Mouse (Mus musculus) stomach, postnatal 0 days (tissue): Measurements from ENCODE around the gene Flad1. TPM values are rescaled to one million over a fixed set of nuclear protein-coding genes. Genes with fewer than 3 reads are reported as not detected.

Source experiments
- ATAC-seq: fragments of 200-750 bp; cut with Nextera tagmentation; 2 replicates; pipeline ENCODE4 v1.8.0; 2017; ENCODE audit not compliant: low FRiP score, low TSS enrichment
- DNase-seq: peaks from one replicate; pipeline ENCODE4 v3.0.0-alpha.2; 2016; ENCODE audit warnings: low spot score
- H3K27ac ChIP-seq: fragments of 300-500 bp; sonication (generic); replicated peaks from 2 replicates; pipeline ENCODE4 v1.5.1; 2014; ENCODE audit warnings: mild to moderate bottlenecking, control low read depth
- H3K27me3 ChIP-seq: fragments of 300-500 bp; sonication (generic); 2 replicates; pipeline ENCODE4 v1.6.1; 2014; ENCODE audit warnings: low read length; ENCODE audit not compliant: control insufficient read depth, insufficient read depth
- H3K36me3 ChIP-seq: fragments of 300-500 bp; sonication (generic); 2 replicates; pipeline ENCODE4 v1.6.1; 2014; ENCODE audit warnings: low read length, mixed read lengths; ENCODE audit not compliant: control insufficient read depth, insufficient read depth
- H3K4me1 ChIP-seq: fragments of 300-500 bp; sonication (generic); replicated peaks from 2 replicates; pipeline ENCODE4 v1.6.1; 2014; ENCODE audit warnings: antibody characterized with exemption; ENCODE audit not compliant: control insufficient read depth, insufficient read depth
- H3K4me2 ChIP-seq: fragments of 300-500 bp; sonication (generic); replicated peaks from 2 replicates; pipeline ENCODE4 v1.6.1; 2014; ENCODE audit warnings: low read depth, mild to moderate bottlenecking, control low read depth, moderate library complexity
- H3K4me3 ChIP-seq: fragments of 300-500 bp; sonication (generic); 2 replicates; pipeline ENCODE4 v1.5.1; 2014; ENCODE audit warnings: low read depth, low read length, control low read depth
- H3K9ac ChIP-seq: fragments of 300-500 bp; sonication (generic); 2 replicates; pipeline ENCODE4 v1.6.1; 2014; ENCODE audit warnings: mild to moderate bottlenecking, low read length, control low read depth, mixed read lengths
- H3K9me3 ChIP-seq: fragments of 300-500 bp; sonication (generic); 2 replicates; pipeline ENCODE4 v1.6.1; 2016; ENCODE audit warnings: low read length; ENCODE audit not compliant: control insufficient read depth
- CTCF ChIP-seq: IDR thresholded peaks from 2 replicates; pipeline ENCODE4 v1.5.1; 2016; ENCODE audit warnings: antibody characterized with exemption, low read depth, mild to moderate bottlenecking, moderate library complexity
- EP300 ChIP-seq: optimal IDR thresholded peaks from 2 replicates; pipeline ENCODE3; 2016; ENCODE audit warnings: antibody characterized with exemption
- WGBS: fragments of 180-500 bp; shearing (Covaris S2); extraction: QIAGEN DNeasy Blood & Tissue Kit; methylation state at CpG from one replicate; pipeline ENCODE4 v1.1.7; 2014; 5-methylcytosine and 5-hydroxymethylcytosine counted together
- polyA plus RNA-seq: library from polyadenylated mRNA; unstranded; fragments of >200 nt; fragmentation: Nextera tagmentation; extraction: Ambion mirVana; gene quantifications from 2 replicates; pipeline ENCODE4 v1.2.1, GENCODE M21; 2015

The Flad1 gene
- polyA plus RNA-seq, 1 experiment from 2014 or later = 20.9 TPM

DNA sequence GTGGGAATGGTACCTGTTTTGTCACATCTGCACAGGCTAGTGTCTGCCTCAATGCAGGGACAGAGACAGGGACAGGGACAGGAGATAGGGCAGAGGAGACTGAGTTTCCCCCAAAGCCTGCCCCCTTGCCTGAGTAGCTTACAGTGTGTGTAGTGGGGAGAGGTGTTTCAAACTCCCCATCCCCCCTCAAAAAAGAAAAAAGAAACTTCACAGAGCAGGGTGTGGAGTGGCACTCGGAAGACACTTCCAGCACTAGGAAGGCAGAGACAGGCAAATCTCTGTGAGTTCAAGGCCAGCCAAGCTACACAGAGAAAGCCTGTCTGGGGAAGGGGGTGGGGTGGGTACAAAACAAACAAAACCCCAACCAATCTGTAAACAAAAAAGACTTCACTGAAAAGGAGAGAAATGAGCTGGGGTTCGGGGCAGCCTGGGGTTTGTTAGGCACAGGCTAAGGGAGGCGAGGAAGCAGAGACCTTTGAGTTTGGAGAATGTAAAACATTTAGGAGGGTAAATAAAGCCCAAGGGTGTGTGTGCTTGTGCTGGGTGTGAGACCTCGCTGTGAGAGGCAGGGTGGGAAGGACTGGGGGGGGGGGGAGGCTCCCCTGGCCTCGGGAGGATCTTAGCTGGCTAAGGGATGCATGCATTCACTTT lies 38.0 kb downstream of the Flad1 start:
- Histone ChIP-seq H3K4me3 (no peak overlapping the region), H3K9me3 (no peaks in the 10 kb centered on the region), H3K4me1 (peaks cover 4% of the 10 kb centered on the region), H3K36me3 (no peaks in the 10 kb centered on the region), H3K9ac (no peak overlapping the region), H3K27me3 (no peaks in the 10 kb centered on the region), H3K27ac (no peak overlapping the region), H3K4me2 (no peak overlapping the region)
- TF ChIP-seq EP300 (no peak), CTCF (no peak)
- no peak for ATAC-seq
- WGBS = 30% methylated on average over 5 of the region's 5 CpGs
- no peak for DNase-seq

DNA sequence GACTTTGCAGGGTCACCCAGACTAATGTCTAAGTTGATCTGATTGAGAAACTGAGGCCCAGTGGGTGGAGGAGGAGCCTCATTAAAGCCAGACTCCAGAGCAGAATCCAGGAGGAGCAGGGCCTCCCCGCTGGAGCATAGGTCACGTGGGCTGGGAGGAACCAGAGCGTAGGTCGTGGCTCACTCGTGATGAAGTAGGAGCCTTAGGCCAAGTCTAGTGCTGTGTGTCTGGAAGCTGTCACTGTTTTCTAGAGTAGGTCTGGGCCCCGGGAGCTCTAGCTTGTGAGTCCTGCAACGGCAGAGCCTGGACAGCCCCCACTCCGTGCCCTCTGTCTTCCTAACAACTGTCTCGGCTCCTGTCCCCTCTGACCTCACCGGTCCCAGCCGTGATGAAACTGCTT lies 44.3 kb downstream of the Flad1 start:
- TF ChIP-seq EP300 (no peak), CTCF (no peak)
- H3K36me3 ChIP-seq = no peaks in the 10 kb centered on the region
- no peak overlapping the region for H3K4me3 ChIP-seq
- 53% methylated on average over 11 of the region's 11 CpGs for WGBS
- no peaks in the 10 kb centered on the region for H3K4me1 ChIP-seq
- no peak overlapping the region for H3K27ac ChIP-seq
- ATAC-seq = peak; percentile 22; the same call in 1 of the 2 replicates
- DNase-seq = peak; percentile 52
- H3K9ac ChIP-seq = no peak overlapping the region
- no peaks in the 10 kb centered on the region for H3K9me3 ChIP-seq
- no peaks in the 10 kb centered on the region for H3K27me3 ChIP-seq
- no peak overlapping the region for H3K4me2 ChIP-seq

DNA sequence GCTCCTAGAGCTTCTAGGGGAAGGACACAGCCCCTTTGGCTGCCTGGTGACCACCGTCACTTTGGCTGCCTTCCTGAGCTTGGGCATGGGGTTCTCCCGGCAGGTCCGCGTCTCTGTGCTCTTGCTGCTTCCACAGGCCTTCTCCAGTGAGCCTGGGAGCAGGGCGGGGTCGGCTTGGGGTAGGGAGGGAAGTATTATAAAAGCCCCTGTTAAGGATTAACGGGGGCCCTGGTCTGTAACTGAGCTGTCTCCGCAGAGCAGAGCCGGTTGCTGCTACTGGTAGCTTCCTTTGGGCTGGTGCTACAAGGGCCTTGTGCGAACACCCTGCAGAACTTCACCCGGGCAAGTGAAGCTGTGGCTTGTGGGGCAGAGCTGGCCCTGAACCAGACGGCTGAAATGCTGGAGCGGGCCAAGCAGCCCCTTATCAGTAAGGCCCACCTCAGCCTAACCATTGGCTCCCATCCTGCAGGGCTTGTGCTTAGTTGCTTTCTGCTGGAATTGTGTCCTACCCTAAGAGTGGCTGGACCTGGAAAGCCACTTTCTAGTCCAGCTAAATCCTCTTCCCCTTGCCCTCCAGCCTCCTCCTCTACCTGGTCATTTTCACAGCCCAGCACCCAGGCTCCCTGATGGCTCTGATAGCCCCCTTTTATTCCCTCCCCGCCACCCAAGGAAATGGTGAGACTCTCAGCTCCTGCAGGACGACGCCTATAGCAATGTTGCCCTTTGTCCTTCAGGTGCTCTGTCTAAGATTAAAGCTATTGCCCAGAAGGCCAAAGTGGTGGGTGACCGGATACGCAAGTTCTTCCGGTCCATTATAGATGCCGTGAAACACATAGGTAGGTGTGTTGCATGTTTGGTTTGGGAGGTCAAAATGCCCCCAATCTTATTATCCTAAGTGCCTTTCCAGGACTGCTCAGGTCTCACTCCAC lies 45.9 kb downstream of the Flad1 start:
- no peaks in the 10 kb centered on the region for H3K4me1 ChIP-seq
- no peaks in the 10 kb centered on the region for H3K27me3 ChIP-seq
- no peak overlapping the region for H3K9ac ChIP-seq
- no peak overlapping the region for H3K27ac ChIP-seq
- no peak overlapping the region for H3K4me2 ChIP-seq
- 57% methylated on average over 20 of the region's 20 CpGs for WGBS
- H3K36me3 ChIP-seq = no peaks in the 10 kb centered on the region
- DNase-seq (peak; percentile 35), ATAC-seq (peak; percentile 63)
- no peak overlapping the region for H3K4me3 ChIP-seq
- H3K9me3 ChIP-seq = no peaks in the 10 kb centered on the region
- TF ChIP-seq CTCF (no peak), EP300 (no peak)

DNA sequence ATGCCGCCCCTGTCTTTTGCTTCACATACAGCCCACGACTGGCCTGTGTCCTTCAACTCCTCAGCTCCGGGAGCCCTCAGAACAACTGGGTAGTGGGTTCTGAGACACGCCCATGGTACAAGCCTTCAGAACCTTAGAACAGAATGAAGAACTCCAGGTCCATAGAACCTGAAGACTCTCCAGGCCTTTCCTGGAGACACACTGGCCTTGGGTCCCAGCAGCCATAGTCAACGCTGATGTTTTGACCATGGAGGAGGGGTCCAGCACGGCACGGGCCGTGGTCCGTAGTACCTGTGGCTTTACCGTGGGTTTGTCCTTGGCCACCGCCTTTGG lies 46.6 kb downstream of the Flad1 start, which contains the start of gene Dcst1:
TSS of gene Dcst1 (minus strand) at position 101 of the 333 bp plus-strand sequence.
- no peak for DNase-seq
- Histone ChIP-seq H3K4me2 (no peak within 1 kb of the TSS), H3K27ac (no peak within 1 kb of the TSS), H3K36me3 (no peaks in the 10 kb centered on the region), H3K9me3 (no peaks in the 10 kb centered on the region), H3K4me1 (no peaks in the 10 kb centered on the region), H3K4me3 (no peak within 1 kb of the TSS), H3K27me3 (no peaks in the 10 kb centered on the region), H3K9ac (no peak within 1 kb of the TSS)
- 93% methylated on average over 11 of the region's 11 CpGs for WGBS
- TF ChIP-seq EP300 = no peak
- TF ChIP-seq CTCF = no peak
- no peak for ATAC-seq

DNA sequence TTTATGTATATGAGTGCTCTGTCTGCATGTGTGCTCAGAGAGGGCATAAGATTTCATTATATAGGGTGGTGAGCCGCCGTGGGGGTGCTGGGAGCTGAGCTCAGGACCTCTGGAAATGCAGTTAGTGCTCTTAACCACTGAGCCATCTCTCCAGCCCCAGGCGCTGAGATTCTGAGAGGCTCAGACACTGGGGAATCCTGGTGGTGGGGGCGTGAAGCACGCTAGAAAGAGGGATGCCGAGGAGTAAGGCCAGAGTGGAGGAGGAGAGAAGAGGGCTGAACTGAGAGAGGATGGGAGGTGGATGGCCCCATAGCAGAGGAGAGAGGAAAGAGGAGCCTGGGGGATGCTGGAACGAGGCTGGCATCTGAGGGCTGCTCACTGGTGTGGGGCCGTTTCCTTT lies 47.0 kb downstream of the Flad1 start:
- ATAC-seq (no peak), DNase-seq (no peak)
- Histone ChIP-seq H3K36me3 (no peaks in the 10 kb centered on the region), H3K4me3 (no peak overlapping the region), H3K27me3 (no peaks in the 10 kb centered on the region), H3K4me2 (no peak overlapping the region), H3K9ac (no peak overlapping the region), H3K4me1 (no peaks in the 10 kb centered on the region), H3K27ac (no peak overlapping the region), H3K9me3 (no peaks in the 10 kb centered on the region)
- WGBS = 77% methylated on average over 8 of the region's 8 CpGs
- TF ChIP-seq EP300 (no peak), CTCF (no peak)

DNA sequence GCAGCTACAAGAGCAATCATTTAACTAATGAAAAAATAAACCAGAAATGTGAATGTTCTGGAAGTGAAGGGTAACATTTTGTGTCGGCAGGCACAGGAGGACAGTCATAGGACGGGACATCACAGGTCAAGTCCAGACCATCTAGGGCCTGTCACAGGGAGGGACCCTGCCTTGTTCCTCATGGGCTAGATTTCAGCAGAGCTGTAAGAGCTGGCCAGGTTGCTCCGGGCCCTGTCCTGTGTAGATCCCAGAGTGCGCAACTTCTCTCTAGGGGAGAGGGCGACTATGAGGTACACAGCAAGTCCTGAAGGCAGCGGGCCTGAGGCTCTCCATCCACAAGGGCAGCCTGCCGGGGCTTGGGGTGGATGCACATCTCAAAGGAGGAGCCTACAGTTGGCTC lies 50.0 kb downstream of the Flad1 start, which contains the start of gene Dcst2:
TSS of gene Dcst2 (plus strand) at position 301 of the 400 bp plus-strand sequence.
- 74% methylated on average over 7 of the region's 7 CpGs for WGBS
- DNase-seq = no peak

More for the DNA sequence above, 50.0 kb downstream of the Flad1 start, which contains the start of gene Dcst2:
- Histone ChIP-seq H3K27ac (peak within 1 kb of the TSS; percentile 40; the same call in 1 of the 2 replicates), H3K27me3 (no peaks in the 10 kb centered on the region), H3K4me1 (no peaks in the 10 kb centered on the region), H3K9me3 (no peaks in the 10 kb centered on the region), H3K36me3 (no peaks in the 10 kb centered on the region), H3K4me2 (no peak within 1 kb of the TSS), H3K4me3 (no peak within 1 kb of the TSS), H3K9ac (no peak within 1 kb of the TSS)
- 0 out of 2 replicates have a peak, but pooled peaks have one; percentile 6 for ATAC-seq
- no peak for TF ChIP-seq EP300
- TF ChIP-seq CTCF = no peak
